Mouse (Mus musculus) gastrocnemius, adult 2 months (tissue): ENCODE measurements around the gene Atp2b1. TPM values are rescaled to one million over a fixed set of nuclear protein-coding genes. Genes with fewer than 3 reads are reported as not detected.
A peak's percentile ranks its signal among the peaks of the same experiment; 100 is the strongest.
"Not testable (repeated sequence)": the region's sequence is repeated elsewhere in the genome, so short reads cannot be mapped to it uniquely, and the experiment has no call there.

Experiments used
- DNase-seq: peaks from one replicate; pipeline ENCODE4 v3.0.0; 2022
- H3K27ac ChIP-seq: fragments of 200-600 bp; 2 replicates; pipeline ENCODE4 v1.8.1; 2022; ENCODE audit warnings: mild to moderate bottlenecking
- H3K4me3 ChIP-seq: fragments of 200-600 bp; 2 replicates; pipeline ENCODE4 v1.8.1; 2022; ENCODE audit warnings: mild to moderate bottlenecking, moderate library complexity
- CTCF ChIP-seq: fragments of 200-600 bp; IDR thresholded peaks from 2 replicates; pipeline ENCODE4 v1.8.1; 2022; ENCODE audit warnings: antibody characterized with exemption, mild to moderate bottlenecking, moderate library complexity
- intact Hi-C: fragments of 180-260 bp; cut with DNase I; formaldehyde crosslinking; loops from one replicate; pipeline ENCODE4 v1.15.1; 2025
- total RNA-seq, 2 experiments: library from RNA; stranded (reverse); gene quantifications; 2 replicates each; pipeline ENCODE4 v1.2.3; 2021

The Atp2b1 gene
- total RNA-seq, 2 experiments from 2014 or later, result 74.7 to 79.0 TPM

- DNase-seq, result no peak
- H3K4me3 ChIP-seq, result no peak overlapping the region
- no peak for TF ChIP-seq CTCF
- intact Hi-C loops, result loop anchor here (5.0 kb wide), 1 partner anchor 56 kb away; no protein-coding TSS in a partner anchor
- 0 out of 2 replicates have a peak overlapping the region, but pooled peaks have one; percentile 16 for H3K27ac ChIP-seq
Measured at GRCm38 (mm10) chr10:98972912-98973605, 58.9 kb downstream of the Atp2b1 start.

- intact Hi-C loops, result loop anchor here (5.0 kb wide), 1 partner anchor 57 kb away; no protein-coding TSS in a partner anchor
- DNase-seq, result no peak
Measured at GRCm38 (mm10) chr10:98974645-98975044, 60.4 kb downstream of the Atp2b1 start.

GRCm38 (mm10) chr10:98975611-98976010 lies 61.4 kb downstream of the Atp2b1 start:
- Histone ChIP-seq H3K4me3 (no peak overlapping the region), H3K27ac (no peak overlapping the region)
- intact Hi-C loops, result no loop called here
- no peak for TF ChIP-seq CTCF
- no peak for DNase-seq

More at GRCm38 (mm10) chr10:98974645-98975044, 60.4 kb downstream of the Atp2b1 start:
- no peak for TF ChIP-seq CTCF
- H3K27ac ChIP-seq, result no peak overlapping the region
- H3K4me3 ChIP-seq, result no peak overlapping the region

- intact Hi-C loops, result no loop called here
- DNase-seq, result no peak
- no peak overlapping the region for H3K4me3 ChIP-seq
- H3K27ac ChIP-seq, result no peak overlapping the region
- no peak for TF ChIP-seq CTCF
Measured at GRCm38 (mm10) chr10:98976877-98977494, 62.8 kb downstream of the Atp2b1 start.

GRCm38 (mm10) chr10:98978766-98979165 lies 64.6 kb downstream of the Atp2b1 start:
- DNase-seq, result no peak
- no peak for TF ChIP-seq CTCF
- no peak overlapping the region for H3K4me3 ChIP-seq
- H3K27ac ChIP-seq, result no peak overlapping the region
- intact Hi-C loops, result no loop called here

- TF ChIP-seq CTCF, result no peak
- Histone ChIP-seq H3K27ac (no peak overlapping the region), H3K4me3 (no peak overlapping the region)
- DNase-seq, result no peak
- intact Hi-C loops, result no loop called here
Measured at GRCm38 (mm10) chr10:98979296-98979695, 65.1 kb downstream of the Atp2b1 start.

- H3K4me3 ChIP-seq, result no peak overlapping the region
- intact Hi-C loops, result no loop called here
- TF ChIP-seq CTCF, result no peak
- H3K27ac ChIP-seq, result no peak overlapping the region
- DNase-seq, result no peak
Measured at GRCm38 (mm10) chr10:98979951-98980350, 65.7 kb downstream of the Atp2b1 start.

GRCm38 (mm10) chr10:98991964-98992363 lies 77.8 kb downstream of the Atp2b1 start:
- no peak overlapping the region for H3K27ac ChIP-seq
- H3K4me3 ChIP-seq, result no peak overlapping the region
- TF ChIP-seq CTCF, result no peak
- intact Hi-C loops, result no loop called here
- no peak for DNase-seq

- no peak overlapping the region for H3K4me3 ChIP-seq
- TF ChIP-seq CTCF, result no peak
- H3K27ac ChIP-seq, result no peak overlapping the region; the same call in 1 of the 2 replicates
- DNase-seq, result no peak
- intact Hi-C loops, result no loop called here
Measured at GRCm38 (mm10) chr10:98993186-98993585, 79.0 kb downstream of the Atp2b1 start.

GRCm38 (mm10) chr10:98995016-98995747 lies 81.0 kb downstream of the Atp2b1 start:
- H3K4me3 ChIP-seq, DNase-seq, intact Hi-C loops, H3K27ac ChIP-seq: not testable (repeated sequence)
- peak; percentile 15; the same call in 1 of the 2 replicates for TF ChIP-seq CTCF

GRCm38 (mm10) chr10:99004866-99005265 lies 90.7 kb downstream of the Atp2b1 start:
- intact Hi-C loops, result loop anchor here (5.0 kb wide), 1 partner anchor 88 kb away; no protein-coding TSS in a partner anchor
- DNase-seq, result no peak
- TF ChIP-seq CTCF, result no peak
- H3K4me3 ChIP-seq, result no peak overlapping the region
- H3K27ac ChIP-seq, result peak overlapping the region; percentile 78

GRCm38 (mm10) chr10:99011084-99011483 lies 96.9 kb downstream of the Atp2b1 start:
- intact Hi-C loops, result no loop called here
- no peak for TF ChIP-seq CTCF
- Histone ChIP-seq H3K27ac (no peak overlapping the region), H3K4me3 (no peak overlapping the region)
- DNase-seq, result no peak

GRCm38 (mm10) chr10:99012086-99012485 lies 97.9 kb downstream of the Atp2b1 start:
- intact Hi-C loops, result no loop called here
- no peak overlapping the region for H3K4me3 ChIP-seq
- TF ChIP-seq CTCF, result no peak

More at GRCm38 (mm10) chr10:99012086-99012485, 97.9 kb downstream of the Atp2b1 start:
- no peak for DNase-seq
- H3K27ac ChIP-seq, result no peak overlapping the region
